Mouse (Mus musculus): ENCODE data around the gene Rere. TPM values are rescaled to one million over a fixed set of nuclear protein-coding genes. Genes with fewer than 3 reads are reported as not detected.

The Rere gene
- total RNA-seq, 1 experiment, result 21.7 TPM

DNA sequence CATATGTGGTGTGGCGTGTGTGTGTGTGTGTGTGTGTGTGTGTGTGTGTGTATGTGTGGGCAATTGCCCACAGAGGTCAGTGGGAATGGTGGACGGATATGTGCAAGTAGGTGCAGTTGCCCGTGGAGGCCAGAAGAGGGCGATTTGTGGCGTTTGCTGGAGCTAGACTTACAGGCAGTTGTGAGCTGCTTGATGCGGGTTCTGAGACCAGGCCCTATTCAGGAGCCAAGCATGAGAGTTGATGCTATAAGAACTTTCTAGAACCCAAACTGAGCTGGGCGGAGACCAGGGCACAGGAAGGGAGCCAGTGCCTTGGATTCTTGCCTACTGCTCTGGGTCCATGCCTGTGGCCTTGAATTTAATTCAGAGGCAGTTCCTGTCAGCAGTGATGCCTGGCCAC lies 383.3 kb downstream of the Rere start:
- in situ Hi-C loops (cut with MboI; ENCODE audit: low sequenced_read_pairs in 2 of 2, unreplicated experiment in 2 of 2), result loop anchor here in 1 of 2 experiments (25.0 kb wide), 1 partner anchor 223 kb away; no protein-coding TSS in a partner anchor
- Histone ChIP-seq H3K9me3 (ENCODE audit: control insufficient read depth, insufficient read depth, low read depth, low read length) (no peaks in the 10 kb centered on the region), H3K4me3 (ENCODE audit: insufficient read depth in 1 of 2, low read depth in 1 of 2, low read length in 2 of 2, poor library complexity in 1 of 2, severe bottlenecking in 1 of 2) (no peak overlapping the region), H3K27ac (ENCODE audit: insufficient read depth, low read depth, low read length, poor library complexity, severe bottlenecking) (no peak overlapping the region), H3K9ac (ENCODE audit: insufficient read depth, low read depth, low read length, poor library complexity, severe bottlenecking) (no peak overlapping the region), H3K4me1 (ENCODE audit: control insufficient read depth in 2 of 2, insufficient read depth in 2 of 2, low read length in 2 of 2, poor library complexity in 1 of 2) (peaks cover 6 to 29% of the 10 kb centered on the region in 2 experiments), H3K36me3 (ENCODE audit: control insufficient read depth, insufficient read depth, low read length, poor library complexity, severe bottlenecking) (no peaks in the 10 kb centered on the region)
- DNase-seq (ENCODE audit: low read depth, low spot score), result no peak
- TF ChIP-seq ZC3H11A (IDR thresholded peaks at IDR 0.05; ENCODE audit: borderline replicate concordance, low read depth, low read length), result no peak
- no peak for TF ChIP-seq MAFK (IDR thresholded peaks at IDR 0.05; ENCODE audit: insufficient read depth, low read depth, low read length)
- no peak for TF ChIP-seq CHD2 (IDR thresholded peaks at IDR 0.05; ENCODE audit: low read depth, low read length)
- TF ChIP-seq HCFC1 (IDR thresholded peaks at IDR 0.05; ENCODE audit: borderline replicate concordance, insufficient read depth, low read length), result no peak
- TF ChIP-seq ZNF384 (IDR thresholded peaks at IDR 0.05; ENCODE audit: low read depth, low read length), result no peak

DNA sequence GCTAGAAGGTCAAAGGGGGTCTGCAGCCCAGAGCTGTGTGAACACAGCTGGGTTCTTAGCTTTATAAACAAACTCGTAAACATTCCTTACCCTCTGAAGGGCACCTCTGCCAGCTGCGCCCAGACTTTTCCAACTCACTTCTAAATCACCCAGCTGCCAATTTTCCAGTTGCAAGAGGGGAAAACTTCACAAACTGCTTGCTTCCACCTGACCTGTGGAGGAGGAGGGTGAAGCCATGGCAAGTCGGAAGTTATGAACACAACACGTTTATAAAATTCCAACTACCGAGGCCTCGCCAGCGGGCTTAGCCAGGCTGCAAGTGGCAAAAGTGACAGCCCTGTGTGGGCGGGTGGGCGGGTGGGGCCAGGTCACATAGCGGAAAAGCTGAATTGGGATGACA lies 384.4 kb downstream of the Rere start:
- no peak for DNase-seq (ENCODE audit: low read depth, low spot score)
- in situ Hi-C loops (cut with MboI; ENCODE audit: low sequenced_read_pairs in 2 of 2, unreplicated experiment in 2 of 2), result loop anchor here in 1 of 2 experiments (25.0 kb wide), 1 partner anchor 221 kb away; no protein-coding TSS in a partner anchor
- Histone ChIP-seq H3K9ac (ENCODE audit: insufficient read depth, low read depth, low read length, poor library complexity, severe bottlenecking) (no peak overlapping the region), H3K27ac (ENCODE audit: insufficient read depth, low read depth, low read length, poor library complexity, severe bottlenecking) (no peak overlapping the region), H3K9me3 (ENCODE audit: control insufficient read depth, insufficient read depth, low read depth, low read length) (no peaks in the 10 kb centered on the region), H3K36me3 (ENCODE audit: control insufficient read depth, insufficient read depth, low read length, poor library complexity, severe bottlenecking) (no peaks in the 10 kb centered on the region), H3K4me3 (ENCODE audit: insufficient read depth in 1 of 2, low read depth in 1 of 2, low read length in 2 of 2, poor library complexity in 1 of 2, severe bottlenecking in 1 of 2) (no peak overlapping the region), H3K4me1 (ENCODE audit: control insufficient read depth in 2 of 2, insufficient read depth in 2 of 2, low read length in 2 of 2, poor library complexity in 1 of 2) (peaks cover 6 to 22% of the 10 kb centered on the region in 2 experiments; a peak in 3 of 4 replicates)
- TF ChIP-seq HCFC1 (IDR thresholded peaks at IDR 0.05; ENCODE audit: borderline replicate concordance, insufficient read depth, low read length) (no peak), CHD2 (IDR thresholded peaks at IDR 0.05; ENCODE audit: low read depth, low read length) (no peak), ZC3H11A (IDR thresholded peaks at IDR 0.05; ENCODE audit: borderline replicate concordance, low read depth, low read length) (no peak), MAFK (IDR thresholded peaks at IDR 0.05; ENCODE audit: insufficient read depth, low read depth, low read length) (no peak), ZNF384 (IDR thresholded peaks at IDR 0.05; ENCODE audit: low read depth, low read length) (no peak)

Other genes starting within 250 kb of the Rere start
- gene Gpr157, start 194.3 kb upstream of the Rere start, total RNA-seq (2012; rRNA removed), result 0.58 and 0.71 TPM in 2 replicates
- 2.4 and 3.2 TPM in 2 replicates for gene Slc2a5, start 162.4 kb upstream of the Rere start, total RNA-seq (2012; rRNA removed)
- gene Slc2a7, start 132.7 kb upstream of the Rere start, total RNA-seq (2012; rRNA removed), result 2.5 and 2.6 TPM in 2 replicates
- gene Car6, start 80.3 kb upstream of the Rere start, total RNA-seq (2012; rRNA removed), result 0.18 and 0.21 TPM in 2 replicates
- gene Eno1, start 44.9 kb upstream of the Rere start, total RNA-seq (2012; rRNA removed), result 824 and 994 TPM in 2 replicates